Mouse (Mus musculus) layer of hippocampus, adult 18-20 months (tissue): ENCODE measurements around the gene Nrxn2. TPM values are rescaled to one million over a fixed set of nuclear protein-coding genes. Genes with fewer than 3 reads are reported as not detected.
A peak's percentile ranks its signal among the peaks of the same experiment; 100 is the strongest.

Source experiments
- DNase-seq, 2 experiments: peaks; one replicate each; pipeline ENCODE4 v3.0.0; 2022; ENCODE audit warnings: low spot score in 2 of 2
- total RNA-seq, 2 experiments: library from RNA; stranded (reverse); gene quantifications; 2 replicates each; pipeline ENCODE4 v1.2.3; 2021

Gene Nrxn2
- total RNA-seq, 2 experiments from 2014 or later = 415 to 436 TPM

GRCm38 (mm10) chr19:6449841-6450240, 31.3 kb downstream of the Nrxn2 start:
- DNase-seq = no peak

DNA sequence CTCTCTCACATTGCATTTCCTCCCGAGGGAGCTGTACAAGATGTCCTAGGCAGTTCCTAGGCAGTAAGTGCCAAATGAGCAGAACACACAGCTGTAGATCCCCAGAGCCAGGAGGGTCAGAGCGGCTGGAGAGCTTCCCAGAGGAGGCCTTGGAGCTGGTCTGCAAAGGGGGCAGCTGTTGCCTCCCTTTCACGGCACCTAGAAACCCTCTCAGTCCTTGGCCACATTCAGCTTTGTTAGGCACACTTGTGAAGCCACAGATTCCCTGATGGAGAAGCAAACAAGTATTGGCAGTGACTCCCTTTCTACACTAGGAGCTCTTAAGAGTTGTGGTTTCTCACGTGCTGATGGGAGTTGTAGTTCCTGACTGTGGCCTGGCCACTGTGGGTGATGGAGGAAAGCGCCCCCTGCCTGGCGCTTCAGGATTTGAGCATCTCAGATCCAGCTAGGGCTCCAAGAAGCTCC, 33.5 kb downstream of the Nrxn2 start:
- DNase-seq = peak; percentile 79 to 91

GRCm38 (mm10) chr19:6452672-6453310, 34.3 kb downstream of the Nrxn2 start:
- no peak for DNase-seq

DNA sequence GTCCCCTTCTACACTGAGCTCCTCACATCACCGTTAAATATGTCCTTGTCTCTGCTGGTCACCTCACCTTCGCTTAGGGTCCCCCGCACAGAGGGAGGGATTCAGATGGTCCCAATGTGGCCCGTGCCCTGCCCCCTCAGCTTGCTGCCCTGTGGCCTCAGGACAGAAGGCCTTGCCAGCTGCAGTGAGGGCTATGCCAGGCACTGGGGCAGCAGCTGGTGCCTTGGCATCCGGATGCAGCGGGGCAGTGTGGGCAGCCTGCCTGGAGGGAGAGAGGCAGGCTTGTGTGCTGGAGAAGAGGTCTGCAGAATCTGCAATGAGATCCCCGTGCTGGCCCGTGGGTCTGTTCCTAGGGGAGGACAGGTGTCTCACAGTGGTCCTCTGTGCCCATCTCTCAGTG, 34.8 kb downstream of the Nrxn2 start:
- DNase-seq = peak; percentile 61 to 82

DNA sequence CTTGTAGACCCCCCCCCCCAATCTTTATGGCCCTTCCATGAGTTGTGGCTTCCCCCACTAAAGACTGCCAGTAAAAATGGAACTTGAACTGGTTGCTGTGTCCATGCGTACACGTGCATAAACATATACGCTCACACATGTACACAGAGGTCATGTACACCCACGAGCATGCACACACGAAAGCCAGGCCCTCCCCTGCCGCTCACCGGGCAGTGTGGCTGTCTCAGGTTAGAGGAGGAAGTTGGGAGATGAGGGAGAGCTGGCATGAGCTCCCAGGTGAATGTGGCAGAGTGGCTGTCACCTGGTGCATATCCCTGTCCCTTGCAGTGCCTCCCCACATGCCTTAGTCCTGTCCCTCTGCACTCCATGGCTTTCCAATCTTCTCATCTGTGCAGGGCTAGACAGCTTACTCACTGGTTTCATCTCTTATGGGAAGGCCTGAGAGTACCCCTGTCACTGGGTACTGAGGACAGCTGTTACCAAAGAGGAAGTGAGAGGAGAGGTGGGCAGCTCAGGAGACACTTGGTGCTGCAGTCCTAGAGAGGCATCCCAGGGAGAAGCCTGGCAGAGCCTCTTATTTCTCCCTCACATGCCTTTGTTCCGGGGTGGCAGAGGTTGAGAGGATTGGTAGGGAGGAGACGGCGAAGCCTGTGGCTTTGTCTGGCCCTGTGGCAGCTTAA, 35.6 kb downstream of the Nrxn2 start:
- no peak for DNase-seq

DNA sequence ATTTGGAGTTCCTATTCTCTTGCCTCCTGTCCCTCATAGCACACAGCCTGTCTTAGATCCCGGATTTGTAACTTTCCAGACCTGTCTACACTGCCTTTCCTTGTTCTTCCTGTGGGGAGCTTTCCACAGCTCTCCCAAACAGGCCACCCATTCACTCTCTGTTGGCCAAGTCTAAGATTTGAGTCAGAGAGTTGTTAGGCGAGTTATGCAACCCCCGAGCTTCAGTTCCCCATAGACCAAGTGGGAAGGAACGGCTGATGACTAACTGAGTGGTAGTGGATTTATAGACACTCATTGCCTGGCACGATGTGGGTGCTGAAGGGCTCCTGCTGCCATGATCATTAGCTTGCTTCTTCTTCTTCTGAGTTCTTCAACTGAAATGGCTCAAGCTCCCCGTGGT, 41.0 kb downstream of the Nrxn2 start:
- DNase-seq = peak in 1 of 2 experiments; percentile 34

DNA sequence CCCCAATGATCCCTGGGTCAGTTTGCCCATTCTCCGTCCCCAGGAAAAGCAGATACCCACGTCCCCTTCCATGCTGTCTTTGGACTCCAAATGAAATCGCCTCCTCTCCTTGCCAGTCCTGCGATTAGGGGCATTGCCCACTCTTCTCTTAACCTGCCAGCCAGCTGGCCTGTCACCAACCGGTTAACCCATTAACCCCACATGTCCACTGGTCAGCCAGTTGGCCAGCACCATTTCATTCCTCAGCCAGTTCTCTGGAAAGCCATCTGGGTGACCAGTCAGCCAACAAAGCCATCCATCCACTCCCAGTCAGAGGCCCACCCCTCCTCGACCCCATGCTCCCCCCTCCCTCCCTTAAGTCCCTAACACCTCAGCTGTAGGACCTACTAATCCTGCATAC, 44.3 kb downstream of the Nrxn2 start:
- no peak for DNase-seq

GRCm38 (mm10) chr19:6464306-6465071, 46.0 kb downstream of the Nrxn2 start:
- DNase-seq = peak; percentile 77 to 81

GRCm38 (mm10) chr19:6465090-6465489, 46.6 kb downstream of the Nrxn2 start:
- no peak for DNase-seq

DNA sequence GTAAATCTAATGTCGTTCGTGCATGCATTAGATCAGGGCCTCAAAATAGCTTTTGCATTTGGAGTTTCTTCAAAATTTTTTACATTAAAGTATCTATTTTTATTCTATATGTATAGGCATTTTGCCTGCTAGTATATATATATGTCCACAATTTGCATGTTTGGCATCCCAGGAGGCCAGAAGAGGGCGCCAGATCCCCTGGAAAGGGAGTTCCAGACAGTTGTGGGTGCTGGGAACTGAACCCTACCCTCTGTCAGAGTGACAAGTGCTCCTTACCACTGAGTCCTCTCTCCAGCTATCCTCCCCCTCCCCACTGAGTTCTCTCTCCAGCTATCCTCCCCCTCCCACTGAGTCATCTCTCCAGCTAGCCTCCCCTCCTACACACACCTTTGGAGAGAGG, 48.4 kb downstream of the Nrxn2 start:
- DNase-seq = no peak

GRCm38 (mm10) chr19:6467374-6467979, 48.9 kb downstream of the Nrxn2 start:
- DNase-seq = no peak

DNA sequence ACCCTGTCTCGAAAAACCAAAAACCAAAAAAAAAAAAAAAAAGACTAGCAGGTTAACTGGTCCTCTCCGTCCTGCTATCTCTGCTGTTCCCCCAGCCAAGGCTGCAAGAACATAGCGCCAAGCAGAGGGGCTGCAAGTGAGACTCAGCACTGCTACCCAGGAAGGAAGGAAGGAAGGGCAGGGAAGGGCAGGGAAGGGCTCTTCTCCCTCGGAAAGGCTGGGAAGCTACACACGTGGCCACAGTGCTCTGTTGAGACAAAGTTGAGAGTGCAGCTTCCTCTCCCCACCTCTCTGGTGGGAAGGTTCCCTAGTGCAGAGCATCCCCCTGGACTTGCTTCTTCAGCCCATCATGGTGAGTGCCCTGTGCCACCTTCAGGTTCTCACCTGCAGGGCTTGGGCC, 53.1 kb downstream of the Nrxn2 start:
- no peak for DNase-seq

DNA sequence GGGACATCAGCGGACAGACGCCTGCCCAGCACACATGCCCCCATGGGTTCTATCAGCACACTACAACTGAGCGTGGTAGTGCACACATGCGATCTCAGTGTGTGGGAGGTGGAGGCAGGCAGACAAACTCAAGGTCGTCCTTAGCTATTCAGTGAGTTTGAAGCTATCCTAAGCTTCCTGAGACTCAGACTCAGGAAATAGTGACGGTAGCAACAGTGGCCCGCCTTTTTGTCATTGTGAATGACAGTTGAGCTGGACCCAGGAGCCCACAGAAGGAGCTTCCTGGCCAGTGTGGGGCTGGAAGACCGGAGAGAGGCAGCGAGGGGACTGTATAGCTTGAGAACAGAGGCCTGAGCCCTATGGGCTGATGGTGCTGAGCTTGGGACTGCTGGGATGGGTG, 54.3 kb downstream of the Nrxn2 start:
- no peak for DNase-seq

GRCm38 (mm10) chr19:6474706-6475105, 56.2 kb downstream of the Nrxn2 start:
- no peak for DNase-seq

GRCm38 (mm10) chr19:6475129-6475528, 56.6 kb downstream of the Nrxn2 start:
- no peak for DNase-seq

GRCm38 (mm10) chr19:6477007-6477406, 58.5 kb downstream of the Nrxn2 start:
- no peak for DNase-seq

DNA sequence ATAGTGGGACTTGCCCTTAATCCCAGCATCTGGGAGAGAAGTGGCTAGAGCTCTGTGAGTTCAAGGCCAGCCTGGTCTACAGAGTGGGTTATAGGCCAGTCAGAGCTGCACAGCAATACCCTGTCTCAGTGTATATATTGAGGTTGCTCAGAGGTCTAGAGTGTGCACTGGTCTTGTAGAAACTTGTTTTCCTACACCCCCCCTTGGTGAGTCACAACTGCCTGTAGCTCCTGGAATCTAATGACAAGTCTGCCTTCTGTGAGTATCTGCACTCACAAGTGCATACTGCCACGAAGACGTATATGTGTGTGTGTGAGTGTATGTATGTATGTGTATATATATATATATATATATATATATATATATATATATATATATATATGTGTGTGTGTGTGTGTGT, 60.0 kb downstream of the Nrxn2 start:
- no peak for DNase-seq

DNA sequence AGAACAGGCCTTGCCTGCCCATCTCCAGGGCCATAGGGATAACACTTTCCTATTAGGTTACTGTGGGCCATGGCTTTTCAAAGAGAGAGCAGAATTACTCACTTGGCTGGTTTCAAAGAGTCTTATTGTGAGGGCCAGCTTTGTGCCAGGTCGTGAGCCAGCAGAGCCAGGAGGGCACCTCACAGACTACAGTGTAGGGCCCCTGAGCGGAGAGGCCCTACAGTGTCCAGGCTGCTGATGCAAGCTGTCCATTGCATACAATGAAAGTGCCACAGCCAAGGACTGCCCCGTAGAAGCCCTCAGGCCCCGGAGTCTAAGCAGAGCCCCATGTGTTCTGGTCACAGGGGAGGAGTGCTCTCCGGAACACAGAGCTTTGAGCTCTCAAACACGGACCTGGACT, 64.4 kb downstream of the Nrxn2 start:
- DNase-seq = no peak

GRCm38 (mm10) chr19:6485059-6485630, 66.6 kb downstream of the Nrxn2 start:
- DNase-seq = no peak

DNA sequence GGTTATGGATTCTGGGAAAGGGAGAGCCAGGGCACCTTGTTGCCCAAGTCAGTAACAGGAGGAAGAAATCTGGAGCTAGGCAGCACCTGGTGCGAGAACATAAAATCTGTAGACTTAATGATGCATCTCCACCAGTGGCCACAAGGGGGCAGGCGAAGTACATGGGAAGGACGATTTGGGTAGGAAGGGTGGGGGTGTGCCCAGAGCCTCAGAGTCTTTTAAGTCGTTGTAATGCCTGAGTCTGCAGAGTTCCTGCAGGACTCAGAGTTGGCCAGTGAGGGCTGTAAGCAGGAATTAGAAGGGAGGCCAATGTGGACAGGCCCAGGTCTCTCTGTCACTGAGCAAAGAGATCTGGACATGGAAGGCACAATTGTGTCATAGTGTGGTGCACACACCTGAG, 70.5 kb downstream of the Nrxn2 start:
- DNase-seq = peak; percentile 81 to 91

DNA sequence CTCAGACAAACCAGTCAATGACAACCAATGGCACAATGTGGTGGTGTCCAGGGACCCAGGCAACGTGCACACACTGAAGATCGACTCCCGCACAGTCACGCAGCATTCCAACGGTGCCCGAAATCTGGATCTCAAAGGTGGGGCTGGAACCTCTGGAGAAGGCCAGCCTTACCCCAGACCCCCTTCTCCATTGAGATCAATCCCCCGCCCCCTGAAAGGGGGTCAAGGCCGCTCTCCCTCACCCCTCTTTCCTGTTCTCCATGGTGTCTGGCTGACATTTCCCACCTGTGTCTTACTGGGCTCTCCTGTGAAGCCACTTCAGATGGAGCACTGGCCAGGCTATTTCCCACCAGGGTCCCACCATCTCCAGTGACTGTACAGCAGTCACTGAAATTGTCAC, 73.0 kb downstream of the Nrxn2 start:
- DNase-seq = no peak
